Mouse (Mus musculus) cerebellum, adult 2 months (tissue): Measurements from ENCODE around the gene Chrna9.

Source experiments
- CTCF ChIP-seq: fragments of 200-500 bp; IDR thresholded peaks from 2 replicates; pipeline ENCODE4 v1.5.1; 2011; ENCODE audit warnings: low read depth, mild to moderate bottlenecking, control low read depth, low read length, moderate library complexity, borderline replicate concordance; ENCODE audit not compliant: insufficient read depth
- POLR2A ChIP-seq: fragments of 200-500 bp; IDR thresholded peaks from 2 replicates; pipeline ENCODE4 v1.6.1; 2011; ENCODE audit warnings: low read length, control low read depth, borderline replicate concordance; ENCODE audit not compliant: insufficient read depth

DNA sequence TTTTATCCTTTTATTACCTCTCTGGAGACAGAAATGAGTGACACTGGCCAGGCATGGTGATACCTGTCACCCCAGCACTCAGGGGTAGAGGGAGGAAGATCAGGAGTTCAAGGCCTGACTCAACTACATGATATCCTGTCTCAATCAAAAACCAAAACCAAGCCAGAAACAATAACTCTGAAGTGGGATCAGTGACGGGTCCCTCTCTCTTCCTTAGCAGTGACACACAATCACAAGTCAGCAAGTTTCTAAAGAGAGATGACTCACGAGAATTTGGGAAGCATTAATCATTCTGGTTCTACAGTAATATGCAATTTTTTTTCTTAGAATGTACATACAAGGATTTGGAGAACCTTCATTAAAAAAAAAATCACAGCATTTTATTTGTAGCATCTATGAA, 38.5 kb downstream of the Chrna9 start:
- TF ChIP-seq CTCF = no peak
- no peak for TF ChIP-seq POLR2A
